ENCODE assay signal across 9 mouse cellular contexts in genomic region chr6:145934697-145935240, GRCm38 (mm10). TPM values are rescaled to one million over a fixed set of nuclear protein-coding genes. Genes with fewer than 3 reads are reported as not detected.
DNase-seq lines count a peak whose midpoint lies in the region; ATAC-seq and TF ChIP-seq lines count a peak whose summit lies in the region.
"Had no signal": no experiment of that assay in that cellular context is flagged by ENCODE, and none has a peak within 500 bp of the region (broad histone marks: within the 10 kb centered on the region; RNA-seq: fewer than 3 reads in every experiment).

No protein-coding gene starts in this region.

- peak; percentile 7 for DNase-seq in kidney, adult 9 months
- DNase-seq in kidney, adult 11 months, result no peak
- DNase-seq in hindbrain, postnatal 0 days (ENCODE audit: low spot score), result no peak
- no peak for DNase-seq in midbrain, embryonic 14.5 days
- DNase-seq in urinary bladder, postnatal 10 days (ENCODE audit: low spot score), result no peak
- DNase-seq in gastrocnemius, postnatal 4 days (ENCODE audit: low spot score in 2 of 2), result no peak
- no peak for DNase-seq in layer of hippocampus, adult 11-12 months (ENCODE audit: low spot score)

- H3K36me3 ChIP-seq in embryonic facial prominence, embryonic 15.5 days, result no peaks in the 10 kb centered on the region
- H3K36me3 ChIP-seq in hindbrain, postnatal 0 days (ENCODE audit: insufficient read depth, low read length), result no peaks in the 10 kb centered on the region
- H3K36me3 ChIP-seq in midbrain, embryonic 14.5 days (ENCODE audit: control insufficient read depth, insufficient read depth, low read length), result no peaks in the 10 kb centered on the region
- H3K36me3 ChIP-seq: G1E had no signal

- H3K27ac ChIP-seq in embryonic facial prominence, embryonic 15.5 days (replicated peaks), result peak overlapping the region; percentile 87
- H3K27ac ChIP-seq in hindbrain, postnatal 0 days, result peak overlapping the region; percentile 80
- peak overlapping the region; percentile 88; the same call in 1 of the 2 replicates for H3K27ac ChIP-seq in midbrain, embryonic 14.5 days (replicated peaks; ENCODE audit: low read depth, low read length)

- 63% methylated on average over 9 of the region's 9 CpGs for WGBS in embryonic facial prominence, embryonic 15.5 days
- WGBS in hindbrain, postnatal 0 days, result 63% methylated on average over 9 of the region's 9 CpGs
- 76% methylated on average over 9 of the region's 9 CpGs for WGBS in midbrain, embryonic 14.5 days

- peak overlapping the region; percentile 47 for H3K4me3 ChIP-seq in embryonic facial prominence, embryonic 15.5 days (replicated peaks)
- H3K4me3 ChIP-seq in hindbrain, postnatal 0 days (ENCODE audit: low read length), result peak overlapping the region; percentile 35
- H3K4me3 ChIP-seq in midbrain, embryonic 14.5 days (replicated peaks; ENCODE audit: low read depth, low read length), result peak overlapping the region; percentile 41; the same call in 1 of the 2 replicates

- H3K27me3 ChIP-seq in embryonic facial prominence, embryonic 15.5 days, result no peaks in the 10 kb centered on the region
- no peaks in the 10 kb centered on the region for H3K27me3 ChIP-seq in hindbrain, postnatal 0 days (ENCODE audit: insufficient read depth, low read length)
- no peaks in the 10 kb centered on the region for H3K27me3 ChIP-seq in midbrain, embryonic 14.5 days (ENCODE audit: control insufficient read depth, insufficient read depth, low read length)

- ATAC-seq in embryonic facial prominence, embryonic 15.5 days (ENCODE audit: insufficient number of reproducible peaks, low FRiP score, low TSS enrichment, low read depth), result no peak
- peak; percentile 30 for ATAC-seq in hindbrain, postnatal 0 days
- ATAC-seq in midbrain, embryonic 14.5 days (ENCODE audit: low FRiP score, low TSS enrichment), result peak; percentile 32; the same call in 1 of the 2 replicates

- peak overlapping the region; percentile 54; the same call in 1 of the 2 replicates for H3K9ac ChIP-seq in embryonic facial prominence, embryonic 15.5 days
- H3K9ac ChIP-seq in hindbrain, postnatal 0 days (replicated peaks; ENCODE audit: low read length), result peak overlapping the region; percentile 59
- peak overlapping the region; percentile 77 for H3K9ac ChIP-seq in midbrain, embryonic 14.5 days (replicated peaks; ENCODE audit: low read length)

- peaks cover 21% of the 10 kb centered on the region for H3K4me1 ChIP-seq in embryonic facial prominence, embryonic 15.5 days
- H3K4me1 ChIP-seq in hindbrain, postnatal 0 days (ENCODE audit: insufficient read depth, low read length), result peaks cover 4% of the 10 kb centered on the region; the same call in 1 of the 2 replicates
- H3K4me1 ChIP-seq in midbrain, embryonic 14.5 days (ENCODE audit: control insufficient read depth, insufficient read depth, low read length), result peaks cover 4% of the 10 kb centered on the region; the same call in 1 of the 2 replicates

- peak overlapping the region; percentile 60 for H3K4me2 ChIP-seq in embryonic facial prominence, embryonic 15.5 days (replicated peaks)
- H3K4me2 ChIP-seq in hindbrain, postnatal 0 days (ENCODE audit: low read depth, low read length), result peak overlapping the region; percentile 62
- H3K4me2 ChIP-seq in midbrain, embryonic 14.5 days (ENCODE audit: low read length), result peak overlapping the region; percentile 71

- H3K9me3 ChIP-seq in embryonic facial prominence, embryonic 15.5 days (replicated peaks), result no peaks in the 10 kb centered on the region
- H3K9me3 ChIP-seq in hindbrain, postnatal 0 days (ENCODE audit: low read length), result no peaks in the 10 kb centered on the region
- no peaks in the 10 kb centered on the region for H3K9me3 ChIP-seq in midbrain, embryonic 14.5 days (ENCODE audit: control insufficient read depth, low read length)

- TF ChIP-seq CTCF in hindbrain, postnatal 0 days (IDR thresholded peaks at IDR 0.05; ENCODE audit: low read depth), result no peak

RNA-seq across cellular contexts. Expression of gene Sspn, which starts 3.3 kb away (rescaled TPM):
- 15.8 and 18.5 TPM in 2 replicates for polyA plus RNA-seq in embryonic facial prominence, embryonic 15.5 days (2015; fragmentation: Nextera tagmentation; extraction: Ambion mirVana)
- 3.7 and 6.0 TPM in 2 replicates for total RNA-seq in hindbrain, postnatal 0 days (2014; rRNA removed)
- polyA plus RNA-seq in hindbrain, postnatal 0 days (2015; fragmentation: Nextera tagmentation; extraction: Ambion mirVana), result 6.0 and 6.2 TPM in 2 replicates
- 2.5 and 2.9 TPM in 2 replicates for polyA plus RNA-seq in midbrain, embryonic 14.5 days (2014; fragmentation: Nextera tagmentation; extraction: Ambion mirVana)
- total RNA-seq in gastrocnemius, postnatal 4 days (2021), result 100 to 1,000 TPM in 1 of 2 experiments, 10 to 100 TPM in 1; 97.9 to 113 TPM
- polyA plus RNA-seq: G1E had no signal
